Mouse (Mus musculus) urinary bladder, adult 18-20 months (tissue): ENCODE results near the gene Nmd3.
A peak's percentile ranks its signal among the peaks of the same experiment; 100 is the strongest.

ENCODE experiments used
- DNase-seq, 2 experiments: peaks; one replicate each; pipeline ENCODE4 v3.0.0; 2022; ENCODE audit warnings: low spot score in 2 of 2, mixed read lengths in 2 of 2

Nmd3 gene

GRCm38 (mm10) chr3:69721814-69722186 is at the start of gene Nmd3:
Gene Nmd3 (plus strand): TSS chr3:69721985.
- DNase-seq = peak in 1 of 2 experiments; percentile 86

DNA sequence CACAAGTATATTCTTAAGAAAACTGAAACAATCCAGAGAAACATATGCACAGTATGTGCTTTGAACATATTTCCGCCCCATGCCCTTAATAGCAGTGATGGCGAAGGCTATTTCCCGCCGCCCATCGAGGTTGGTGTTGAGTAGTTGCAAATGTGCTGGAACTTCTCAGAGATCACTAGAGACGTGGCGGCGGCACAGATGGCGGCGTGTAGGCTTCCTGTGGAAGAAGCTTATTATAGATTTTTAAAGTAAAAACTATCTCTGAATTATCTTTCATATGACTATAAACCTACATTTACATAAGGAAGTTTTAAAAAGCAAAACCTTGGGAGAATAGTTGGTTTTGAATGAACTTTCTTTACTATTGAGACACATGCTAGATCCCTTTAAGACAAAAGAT is 48.4 kb upstream of the Nmd3 start:
- no peak for DNase-seq

DNA sequence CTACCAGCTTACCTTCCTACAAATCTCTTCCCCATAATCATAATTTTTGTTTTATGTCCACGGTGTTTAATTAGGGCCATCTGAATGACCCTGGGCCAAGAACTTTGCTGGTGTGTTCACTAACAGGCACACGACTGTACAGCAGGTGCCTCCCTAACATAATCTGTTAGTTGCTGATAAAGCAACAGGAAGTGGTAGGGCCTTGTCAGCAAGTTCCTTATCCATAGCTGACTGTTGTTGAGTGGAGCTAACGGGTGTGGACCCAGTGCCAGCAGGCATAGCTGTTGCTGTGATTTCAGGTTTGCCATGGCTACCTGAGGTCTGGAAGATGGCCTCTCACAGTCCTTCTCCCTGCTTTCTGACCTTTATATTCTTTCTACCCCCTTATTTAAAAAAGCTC is 47.6 kb upstream of the Nmd3 start:
- no peak for DNase-seq

DNA sequence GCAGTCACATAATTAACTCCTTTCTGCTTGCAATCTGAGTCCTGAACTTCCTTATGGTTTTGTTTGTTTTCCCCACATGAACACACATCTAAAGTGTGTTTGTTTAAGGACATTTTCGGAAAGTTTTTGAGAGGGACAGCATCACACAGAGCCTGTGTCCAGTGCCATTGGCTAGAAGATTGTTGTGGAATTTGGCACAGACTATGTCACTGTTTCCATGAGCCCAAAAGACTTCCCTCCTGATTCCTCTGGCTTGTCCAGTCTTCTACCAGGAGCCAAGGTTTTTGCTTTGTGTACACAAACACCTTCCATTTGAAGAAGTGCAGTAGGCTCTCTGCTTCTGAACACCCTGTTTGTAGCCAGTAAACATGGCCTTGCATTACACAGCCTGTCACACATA is 32.0 kb upstream of the Nmd3 start:
- no peak for DNase-seq

DNA sequence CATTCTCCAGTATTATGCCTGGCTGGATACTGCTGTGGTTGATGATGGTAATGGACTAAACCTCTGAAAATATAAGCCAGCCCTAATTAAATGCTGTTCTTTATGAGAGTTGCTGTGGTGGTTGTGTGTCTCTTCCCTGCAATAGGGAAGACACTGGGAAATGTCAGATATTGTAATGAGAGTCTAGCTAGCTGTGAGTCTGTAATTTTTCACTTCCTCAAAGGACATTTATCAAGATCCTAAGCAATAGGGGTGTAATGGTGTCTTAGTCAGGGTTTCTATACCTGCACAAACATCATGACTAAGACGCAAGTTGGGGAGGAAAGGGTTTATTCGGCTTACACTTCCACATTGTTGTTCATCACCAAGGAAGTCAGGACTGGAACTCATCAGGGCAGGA is 30.8 kb upstream of the Nmd3 start:
- no peak for DNase-seq

GRCm38 (mm10) chr3:69699851-69700500 is 21.8 kb upstream of the Nmd3 start:
- DNase-seq = no peak

DNA sequence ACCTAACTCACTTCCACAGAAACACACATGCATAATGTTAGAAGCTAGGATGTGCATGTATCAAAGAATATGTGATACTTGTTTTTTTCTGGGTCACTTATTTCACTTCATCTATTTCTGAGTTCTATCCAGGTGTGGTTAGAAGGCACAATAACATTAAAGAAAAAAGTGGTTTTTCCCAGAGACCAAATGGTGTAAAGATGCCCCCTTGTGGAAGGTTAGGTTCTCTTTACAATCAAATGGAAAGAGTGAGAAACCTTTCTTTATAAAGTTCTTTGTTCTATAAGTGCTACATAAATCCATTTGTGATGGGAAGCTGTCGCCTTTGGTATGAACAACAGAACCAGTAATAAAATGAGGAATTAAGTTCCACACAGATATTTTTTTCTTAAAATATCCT is 19.9 kb upstream of the Nmd3 start:
- no peak for DNase-seq

GRCm38 (mm10) chr3:69702421-69702820 is 19.4 kb upstream of the Nmd3 start:
- no peak for DNase-seq

DNA sequence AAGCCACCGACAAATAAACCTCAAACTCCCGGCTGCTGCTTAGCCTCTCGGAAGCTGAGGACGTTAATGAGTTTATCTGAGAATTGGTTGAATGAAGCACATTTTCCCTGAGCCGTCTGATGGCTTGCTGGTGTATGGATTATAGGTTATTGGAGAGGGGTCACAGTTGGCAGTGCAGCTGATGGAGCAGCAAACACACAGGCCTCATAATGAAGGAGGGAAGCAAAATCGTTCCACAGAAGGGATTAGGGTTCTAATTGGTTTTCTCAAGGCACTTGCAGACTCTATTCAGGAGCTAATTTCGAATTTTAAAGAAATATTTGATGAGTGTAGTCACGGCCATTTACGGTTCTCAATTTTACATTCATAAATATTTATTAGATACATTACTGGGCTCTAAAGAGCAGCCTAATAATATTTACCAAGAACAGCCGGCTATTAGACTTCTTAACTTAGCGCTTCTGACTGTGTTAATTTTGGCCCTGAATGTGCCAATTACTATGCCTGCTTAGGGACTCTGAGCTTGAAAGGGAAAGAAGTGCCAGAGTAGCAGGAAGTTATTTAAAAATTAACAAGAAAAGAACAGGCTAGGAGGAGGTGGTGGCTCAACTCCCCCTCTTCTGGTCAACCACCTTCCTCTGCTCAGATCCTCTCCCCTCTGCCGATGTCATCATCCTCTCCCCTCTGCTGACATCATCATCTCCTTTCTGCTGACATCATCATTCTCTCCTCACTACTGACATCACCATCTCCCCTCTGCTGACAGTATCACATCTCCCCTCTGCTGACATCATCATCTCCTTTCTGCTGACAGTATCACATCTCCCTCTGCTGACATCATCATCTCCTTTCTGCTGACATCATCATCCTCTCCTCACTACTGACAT is 12.5 kb upstream of the Nmd3 start:
- no peak for DNase-seq

DNA sequence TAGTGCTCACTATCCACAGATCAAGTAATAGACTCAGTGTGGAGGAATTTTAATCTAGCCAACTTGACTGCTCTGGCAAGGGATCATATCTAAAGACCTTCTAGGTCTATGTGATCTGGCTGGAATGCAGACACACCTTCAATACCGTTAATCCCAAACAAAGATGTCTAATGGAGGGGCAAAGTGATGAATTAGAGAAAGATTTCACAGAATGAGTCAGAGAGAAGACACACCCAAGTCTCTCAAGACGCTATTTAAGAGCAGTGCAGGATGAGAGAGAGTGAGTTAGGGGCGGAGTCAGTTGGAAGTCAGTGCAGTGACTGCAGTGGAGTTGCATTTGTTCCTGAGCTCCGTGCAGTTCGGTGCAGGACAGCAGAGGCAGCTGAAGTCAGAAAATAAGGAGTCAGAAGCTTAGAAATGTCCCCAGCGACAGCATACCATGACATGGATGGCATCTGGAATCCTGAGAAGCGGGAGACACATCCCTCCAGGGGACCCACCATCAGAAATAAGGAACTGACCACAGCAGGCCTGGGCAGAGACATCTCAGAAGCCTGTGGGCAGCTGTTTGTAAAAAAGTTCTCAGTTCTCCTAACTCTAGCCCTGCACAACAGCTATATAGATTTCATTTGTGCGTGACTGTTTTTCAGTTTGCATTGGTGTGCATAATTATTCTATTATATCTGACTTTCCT is 9.7 kb upstream of the Nmd3 start:
- DNase-seq = no peak

- no peak for DNase-seq
Observed at GRCm38 (mm10) chr3:69717476-69717875, 4.3 kb upstream of the Nmd3 start.

- peak; percentile 2 to 71 for DNase-seq
Observed at GRCm38 (mm10) chr3:69722187-69722867, 542 bp downstream of the Nmd3 start.

DNA sequence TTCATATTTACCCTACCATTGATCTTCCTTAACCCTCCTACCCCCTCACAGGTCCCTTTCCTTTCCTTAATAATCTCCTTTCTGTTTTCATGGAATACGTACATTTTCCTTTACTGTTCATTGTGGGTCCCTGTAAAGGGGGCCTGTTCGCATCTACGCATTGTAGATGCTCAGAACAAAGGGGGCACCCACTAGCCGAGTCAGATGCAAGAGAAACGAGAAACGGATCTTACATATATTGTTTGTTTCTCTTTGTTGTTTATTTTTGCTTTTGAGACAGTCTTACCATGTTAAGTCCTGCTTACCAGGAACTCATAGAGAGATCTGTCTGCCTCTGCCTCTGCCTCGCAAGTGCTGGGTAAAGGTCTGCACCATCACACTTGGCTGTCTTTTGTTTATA is 1.4 kb downstream of the Nmd3 start:
- DNase-seq = no peak

GRCm38 (mm10) chr3:69730930-69731329 is 9.1 kb downstream of the Nmd3 start:
- DNase-seq = no peak

- no peak for DNase-seq
Observed at GRCm38 (mm10) chr3:69733939-69734338, 12.2 kb downstream of the Nmd3 start.

- no peak for DNase-seq
Observed at GRCm38 (mm10) chr3:69755192-69755591, 33.4 kb downstream of the Nmd3 start.

GRCm38 (mm10) chr3:69755968-69756367 is 34.2 kb downstream of the Nmd3 start:
- DNase-seq = no peak

DNA sequence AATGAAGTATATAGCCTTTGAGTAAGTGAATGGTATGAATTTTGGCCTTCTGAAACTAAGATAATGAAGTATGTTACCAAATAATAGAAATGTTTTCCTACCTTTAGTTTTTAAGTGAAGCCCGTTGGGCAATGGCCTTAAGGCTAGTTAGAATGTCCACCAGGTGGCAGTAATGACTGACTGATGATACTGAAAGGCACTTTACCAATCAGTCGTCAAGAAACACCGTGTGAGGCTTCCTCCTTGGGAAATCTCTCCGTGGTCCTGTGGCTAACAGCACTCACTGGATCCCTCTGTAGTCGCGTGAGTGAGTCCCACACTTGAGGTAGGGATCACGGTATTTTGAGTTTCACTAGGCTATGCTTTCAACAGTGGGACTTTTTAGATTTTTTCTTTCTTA is 34.7 kb downstream of the Nmd3 start:
- peak; percentile 25 to 31 for DNase-seq

DNA sequence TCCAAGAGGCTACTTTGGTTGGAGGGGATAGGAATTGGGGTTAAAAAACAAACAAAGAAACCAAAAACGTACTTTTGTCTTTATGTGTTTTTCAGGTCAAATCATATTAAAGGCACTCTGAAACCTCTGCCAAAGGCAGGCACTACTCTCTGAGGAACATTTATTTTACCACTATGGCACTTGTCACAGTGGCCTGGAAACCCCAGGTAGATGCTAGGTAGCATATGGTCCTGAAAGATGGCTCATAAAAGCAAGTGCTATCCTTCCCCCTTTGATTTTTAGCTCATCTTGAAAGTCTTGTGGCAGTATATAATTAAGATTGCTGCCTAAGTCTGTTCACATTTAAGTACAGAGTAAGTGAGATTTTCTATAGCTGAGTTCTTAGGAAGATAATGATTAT is 35.7 kb downstream of the Nmd3 start:
- DNase-seq = no peak

DNA sequence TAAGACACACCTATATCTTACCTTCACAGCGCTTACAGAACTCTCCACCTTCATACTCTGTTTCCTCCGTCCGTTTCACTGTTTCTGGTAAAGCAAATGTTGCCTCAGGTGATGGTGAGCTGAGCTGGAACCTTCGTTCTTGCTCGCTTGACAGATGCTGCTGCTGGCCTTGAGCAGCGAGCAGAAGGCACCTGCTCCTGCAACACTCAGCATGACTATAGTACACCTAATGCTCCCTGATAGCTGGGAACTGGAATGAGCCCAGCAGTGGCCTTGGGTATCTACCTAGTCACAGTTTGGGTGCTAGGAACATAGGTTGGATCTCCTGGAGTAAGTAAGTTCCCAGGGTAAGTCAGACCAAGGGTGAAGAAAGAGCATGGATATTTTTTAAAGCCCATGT is 38.3 kb downstream of the Nmd3 start:
- DNase-seq = no peak

DNA sequence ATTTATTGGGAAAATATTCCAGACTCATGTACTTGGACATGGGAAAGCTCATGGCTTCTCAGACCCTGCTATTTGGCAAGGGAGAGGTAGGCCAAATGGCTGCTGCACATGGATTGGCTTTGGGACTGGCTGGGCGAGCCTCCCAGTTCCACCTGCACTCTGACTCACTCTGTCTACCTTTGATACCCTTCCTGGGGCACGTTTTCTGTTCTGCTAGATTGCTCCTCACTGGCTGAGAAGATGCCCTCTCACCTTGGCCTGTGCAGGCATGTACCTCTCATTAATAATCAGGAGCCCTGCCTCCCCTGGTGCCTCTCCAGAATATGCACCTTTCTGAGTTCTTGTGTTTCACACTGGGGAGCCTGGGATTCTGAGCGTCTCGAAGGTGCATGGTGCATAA is 39.4 kb downstream of the Nmd3 start:
- DNase-seq = peak; percentile 50 to 74

GRCm38 (mm10) chr3:69762838-69763368 is 41.1 kb downstream of the Nmd3 start:
- DNase-seq = no peak
